Mouse (Mus musculus): ENCODE measurements at regions not wholly inside any gene's neighbourhood (a gene's known extent, or its start where the extent isn't known, plus 50 kb on each side); places are given as distances from the start of the nearest gene placed in this dataset.

- TF ChIP-seq CTCF (IDR thresholded peaks at IDR 0.05; ENCODE audit: low read depth, low read length) (no peak), POLR2A (IDR thresholded peaks at IDR 0.05; ENCODE audit: borderline replicate concordance, low read depth, low read length) (no peak)
Measured at GRCm38 (mm10) chr8:126745992-126746775, 152.4 kb upstream of the Irf2bp2 start.

Measured in bone marrow macrophage, adult 2 months (primary cell).